Mouse (Mus musculus): Measurements from ENCODE around the gene Stat3. TPM values are rescaled to one million over a fixed set of nuclear protein-coding genes. Genes with fewer than 3 reads are reported as not detected.
A peak's percentile ranks its signal among the peaks of the same experiment; 100 is the strongest.

Stat3 gene
- total RNA-seq, 4 experiments from 2014 or later = 84.0 to 116 (median 95.7) TPM

GRCm38 (mm10) chr11:100920887-100921624 is 18.3 kb downstream of the Stat3 start:
- no peak for DNase-seq

- DNase-seq = no peak
Observed at GRCm38 (mm10) chr11:100918007-100918406, 21.3 kb downstream of the Stat3 start.

GRCm38 (mm10) chr11:100916432-100916971 is 22.8 kb downstream of the Stat3 start:
- DNase-seq = no peak

GRCm38 (mm10) chr11:100915063-100915462 is 24.3 kb downstream of the Stat3 start:
- DNase-seq = no peak

GRCm38 (mm10) chr11:100914415-100914814 is 24.9 kb downstream of the Stat3 start:
- no peak for DNase-seq

GRCm38 (mm10) chr11:100912401-100913155 is 26.8 kb downstream of the Stat3 start:
- no peak for DNase-seq

GRCm38 (mm10) chr11:100908567-100908966 is 30.8 kb downstream of the Stat3 start:
- no peak for DNase-seq

GRCm38 (mm10) chr11:100908112-100908511 is 31.2 kb downstream of the Stat3 start:
- DNase-seq = no peak

- no peak for DNase-seq
Observed at GRCm38 (mm10) chr11:100906885-100907284, 32.5 kb downstream of the Stat3 start.

- no peak for DNase-seq
Observed at GRCm38 (mm10) chr11:100905929-100906328, 33.4 kb downstream of the Stat3 start.

GRCm38 (mm10) chr11:100904580-100905351 is 34.6 kb downstream of the Stat3 start:
- DNase-seq = no peak

- no peak for DNase-seq
Observed at GRCm38 (mm10) chr11:100898441-100899199, 40.7 kb downstream of the Stat3 start.

GRCm38 (mm10) chr11:100897294-100898231 is 41.8 kb downstream of the Stat3 start:
- DNase-seq = no peak

- no peak for DNase-seq
Observed at GRCm38 (mm10) chr11:100896078-100896477, 43.3 kb downstream of the Stat3 start.

- no peak for DNase-seq
Observed at GRCm38 (mm10) chr11:100894146-100894918, 45.0 kb downstream of the Stat3 start.

GRCm38 (mm10) chr11:100893482-100893881 is 45.9 kb downstream of the Stat3 start:
- DNase-seq = peak; percentile 86

- no peak for DNase-seq
Observed at GRCm38 (mm10) chr11:100892435-100892834, 46.9 kb downstream of the Stat3 start.

- DNase-seq = no peak
Observed at GRCm38 (mm10) chr11:100891256-100892123, 47.9 kb downstream of the Stat3 start.

GRCm38 (mm10) chr11:100890481-100890880 is 48.9 kb downstream of the Stat3 start:
- DNase-seq = no peak

Measured in adrenal gland, adult 8-10 months (tissue).